ENCODE assay signal across 13 mouse cellular contexts in genomic region chr2:154507076-154507475, GRCm38 (mm10). TPM values are rescaled to one million over a fixed set of nuclear protein-coding genes. Genes with fewer than 3 reads are reported as not detected.
"Had no signal": no experiment of that assay in that cellular context is flagged by ENCODE, and none has a peak within 500 bp of the region (broad histone marks: within the 10 kb centered on the region; RNA-seq: fewer than 3 reads in every experiment).

No protein-coding gene starts in this region.

- H3K27ac ChIP-seq: limb, embryonic 13.5 days; midbrain, embryonic 12.5 days; neural tube, embryonic 13.5 days; stomach, postnatal 0 days had no signal

- H3K4me1 ChIP-seq: kidney, embryonic 15.5 days; limb, embryonic 13.5 days had no signal

- H3K4me3 ChIP-seq: kidney, embryonic 15.5 days; limb, embryonic 13.5 days; midbrain, embryonic 12.5 days; neural tube, embryonic 13.5 days had no signal

- DNase-seq: layer of hippocampus, adult 9-11 months; layer of hippocampus, postnatal 36 days; right cerebral cortex, adult 18-20 months; right cerebral cortex, postnatal 25 days; thymus, postnatal 4 days had no signal

- H3K27me3 ChIP-seq: kidney, embryonic 15.5 days; limb, embryonic 13.5 days; midbrain, embryonic 12.5 days; neural tube, embryonic 13.5 days had no signal

RNA-seq across cellular contexts. Expression of gene 1700003F12Rik, which starts 39.8 kb away (rescaled TPM):
- total RNA-seq: megakaryocyte-erythroid progenitor cell, adult 5-6 weeks had no signal
- polyA plus RNA-seq: large intestine, adult 2 months had no signal

RNA-seq across cellular contexts. Expression of gene Actl10, which starts 44.5 kb away (rescaled TPM):
- total RNA-seq: layer of hippocampus, postnatal 36 days; megakaryocyte-erythroid progenitor cell, adult 5-6 weeks had no signal
- polyA plus RNA-seq: large intestine, adult 2 months; small intestine, adult 2 months; stomach, postnatal 0 days had no signal
